Mouse (Mus musculus): ENCODE measurements at regions not wholly inside any gene's neighbourhood (a gene's known extent, or its start where the extent isn't known, plus 50 kb on each side); places are given as distances from the start of the nearest gene placed in this dataset.
A peak's percentile ranks its signal among the peaks of the same experiment; 100 is the strongest.
"Not testable (repeated sequence)": the region's sequence is repeated elsewhere in the genome, so short reads cannot be mapped to it uniquely, and the experiment has no call there.

- not testable (repeated sequence) for H3K36me3 ChIP-seq (ENCODE audit: control insufficient read depth, insufficient read depth, low read length); H3K4me1 ChIP-seq (replicated peaks; ENCODE audit: control insufficient read depth, insufficient read depth, low read length); H3K27ac ChIP-seq (ENCODE audit: low read depth, low read length); ATAC-seq (ENCODE audit: low FRiP score); H3K27me3 ChIP-seq (ENCODE audit: control insufficient read depth, insufficient read depth, low read length); DNase-seq (ENCODE audit: low spot score); H3K4me3 ChIP-seq (ENCODE audit: low read depth, low read length); H3K9ac ChIP-seq (ENCODE audit: low read depth, low read length); H3K9me3 ChIP-seq (ENCODE audit: control insufficient read depth, low read length); H3K4me2 ChIP-seq (replicated peaks; ENCODE audit: low read depth, low read length)
- WGBS: 83% methylated on average over 1 of the region's 1 CpGs
Observed at GRCm38 (mm10) chr12:3127336-3127735, 182.4 kb downstream of the Rab10 start.

GRCm38 (mm10) chr12:3124036-3124435 lies 185.7 kb downstream of the Rab10 start:
- Histone ChIP-seq H3K27me3 (ENCODE audit: control insufficient read depth, insufficient read depth, low read length) (no peaks in the 10 kb centered on the region), H3K4me1 (replicated peaks; ENCODE audit: control insufficient read depth, insufficient read depth, low read length) (no peaks in the 10 kb centered on the region), H3K36me3 (ENCODE audit: control insufficient read depth, insufficient read depth, low read length) (no peaks in the 10 kb centered on the region), H3K4me2 (replicated peaks; ENCODE audit: low read depth, low read length) (no peak overlapping the region), H3K9ac (ENCODE audit: low read depth, low read length) (no peak overlapping the region), H3K9me3 (ENCODE audit: control insufficient read depth, low read length) (no peaks in the 10 kb centered on the region), H3K4me3 (ENCODE audit: low read depth, low read length) (no peak overlapping the region), H3K27ac (ENCODE audit: low read depth, low read length) (no peak overlapping the region)
- WGBS: 70% methylated on average over 1 of the region's 1 CpGs
- ATAC-seq (ENCODE audit: low FRiP score) (no peak), DNase-seq (ENCODE audit: low spot score) (no peak)

GRCm38 (mm10) chr12:3110589-3110988 lies 199.2 kb downstream of the Rab10 start:
- H3K4me3 ChIP-seq (ENCODE audit: low read depth, low read length): not testable (repeated sequence)

GRCm38 (mm10) chr12:3109671-3110070 lies 200.1 kb downstream of the Rab10 start:
- not testable (repeated sequence) for H3K36me3 ChIP-seq (ENCODE audit: control insufficient read depth, insufficient read depth, low read length); H3K4me2 ChIP-seq (replicated peaks; ENCODE audit: low read depth, low read length); H3K9ac ChIP-seq (ENCODE audit: low read depth, low read length); H3K4me1 ChIP-seq (replicated peaks; ENCODE audit: control insufficient read depth, insufficient read depth, low read length); H3K9me3 ChIP-seq (ENCODE audit: control insufficient read depth, low read length); ATAC-seq (ENCODE audit: low FRiP score); H3K27ac ChIP-seq (ENCODE audit: low read depth, low read length); H3K27me3 ChIP-seq (ENCODE audit: control insufficient read depth, insufficient read depth, low read length); H3K4me3 ChIP-seq (ENCODE audit: low read depth, low read length)
- DNase-seq (ENCODE audit: low spot score): peak; percentile 6
- 87% methylated on average over 5 of the region's 5 CpGs for WGBS

More at GRCm38 (mm10) chr12:3110589-3110988, 199.2 kb downstream of the Rab10 start:
- not testable (repeated sequence) for H3K4me1 ChIP-seq (replicated peaks; ENCODE audit: control insufficient read depth, insufficient read depth, low read length); H3K4me2 ChIP-seq (replicated peaks; ENCODE audit: low read depth, low read length); ATAC-seq (ENCODE audit: low FRiP score); H3K27me3 ChIP-seq (ENCODE audit: control insufficient read depth, insufficient read depth, low read length); H3K9ac ChIP-seq (ENCODE audit: low read depth, low read length); H3K9me3 ChIP-seq (ENCODE audit: control insufficient read depth, low read length); DNase-seq (ENCODE audit: low spot score); H3K27ac ChIP-seq (ENCODE audit: low read depth, low read length); H3K36me3 ChIP-seq (ENCODE audit: control insufficient read depth, insufficient read depth, low read length)
- WGBS: 70% methylated on average over 11 of the region's 11 CpGs

- 49% methylated on average over 5 of the region's 5 CpGs for whole genome bisulfite sequencing
- DNase-seq (ENCODE audit: low spot score); H3K27me3 ChIP-seq (ENCODE audit: control insufficient read depth, insufficient read depth, low read length); H3K4me3 ChIP-seq (ENCODE audit: low read depth, low read length); H3K9me3 ChIP-seq (ENCODE audit: control insufficient read depth, low read length); H3K36me3 ChIP-seq (ENCODE audit: control insufficient read depth, insufficient read depth, low read length); H3K4me2 ChIP-seq (replicated peaks; ENCODE audit: low read depth, low read length); ATAC-seq (ENCODE audit: low FRiP score); H3K27ac ChIP-seq (ENCODE audit: low read depth, low read length); H3K9ac ChIP-seq (ENCODE audit: low read depth, low read length); H3K4me1 ChIP-seq (replicated peaks; ENCODE audit: control insufficient read depth, insufficient read depth, low read length): not testable (repeated sequence)
Observed at GRCm38 (mm10) chr12:3101963-3102362, 207.8 kb downstream of the Rab10 start.

GRCm38 (mm10) chr12:3098175-3098574 lies 211.6 kb downstream of the Rab10 start:
- WGBS: 36% methylated on average over 2 of the region's 2 CpGs
- not testable (repeated sequence) for H3K4me3 ChIP-seq (ENCODE audit: low read depth, low read length); H3K27ac ChIP-seq (ENCODE audit: low read depth, low read length); H3K4me2 ChIP-seq (replicated peaks; ENCODE audit: low read depth, low read length); DNase-seq (ENCODE audit: low spot score); H3K9me3 ChIP-seq (ENCODE audit: control insufficient read depth, low read length); ATAC-seq (ENCODE audit: low FRiP score); H3K4me1 ChIP-seq (replicated peaks; ENCODE audit: control insufficient read depth, insufficient read depth, low read length); H3K9ac ChIP-seq (ENCODE audit: low read depth, low read length); H3K27me3 ChIP-seq (ENCODE audit: control insufficient read depth, insufficient read depth, low read length); H3K36me3 ChIP-seq (ENCODE audit: control insufficient read depth, insufficient read depth, low read length)

- no peak overlapping the region for H3K27ac ChIP-seq (ENCODE audit: low read depth, low read length)
- ATAC-seq (ENCODE audit: low FRiP score): no peak
Observed at GRCm38 (mm10) chr12:3094509-3094908, 215.3 kb downstream of the Rab10 start.

GRCm38 (mm10) chr12:3092974-3093373 lies 216.8 kb downstream of the Rab10 start:
- DNase-seq (ENCODE audit: low spot score); H3K27ac ChIP-seq (ENCODE audit: low read depth, low read length); H3K4me3 ChIP-seq (ENCODE audit: low read depth, low read length); H3K4me2 ChIP-seq (replicated peaks; ENCODE audit: low read depth, low read length); H3K36me3 ChIP-seq (ENCODE audit: control insufficient read depth, insufficient read depth, low read length); H3K9me3 ChIP-seq (ENCODE audit: control insufficient read depth, low read length); ATAC-seq (ENCODE audit: low FRiP score); H3K4me1 ChIP-seq (replicated peaks; ENCODE audit: control insufficient read depth, insufficient read depth, low read length); H3K27me3 ChIP-seq (ENCODE audit: control insufficient read depth, insufficient read depth, low read length); H3K9ac ChIP-seq (ENCODE audit: low read depth, low read length): not testable (repeated sequence)
- WGBS: 61% methylated on average over 2 of the region's 3 CpGs

More at GRCm38 (mm10) chr12:3094509-3094908, 215.3 kb downstream of the Rab10 start:
- Histone ChIP-seq H3K36me3 (ENCODE audit: control insufficient read depth, insufficient read depth, low read length) (no peaks in the 10 kb centered on the region), H3K9ac (ENCODE audit: low read depth, low read length) (no peak overlapping the region), H3K27me3 (ENCODE audit: control insufficient read depth, insufficient read depth, low read length) (no peaks in the 10 kb centered on the region), H3K4me3 (ENCODE audit: low read depth, low read length) (no peak overlapping the region), H3K9me3 (ENCODE audit: control insufficient read depth, low read length) (no peaks in the 10 kb centered on the region), H3K4me1 (replicated peaks; ENCODE audit: control insufficient read depth, insufficient read depth, low read length) (no peaks in the 10 kb centered on the region), H3K4me2 (replicated peaks; ENCODE audit: low read depth, low read length) (no peak overlapping the region)
- WGBS: 93% methylated on average over 5 of the region's 5 CpGs
- no peak for DNase-seq (ENCODE audit: low spot score)

- H3K27me3 ChIP-seq (ENCODE audit: control insufficient read depth, insufficient read depth, low read length); H3K4me1 ChIP-seq (replicated peaks; ENCODE audit: control insufficient read depth, insufficient read depth, low read length); H3K9me3 ChIP-seq (ENCODE audit: control insufficient read depth, low read length); H3K36me3 ChIP-seq (ENCODE audit: control insufficient read depth, insufficient read depth, low read length); ATAC-seq (ENCODE audit: low FRiP score); DNase-seq (ENCODE audit: low spot score); H3K9ac ChIP-seq (ENCODE audit: low read depth, low read length); H3K27ac ChIP-seq (ENCODE audit: low read depth, low read length); H3K4me2 ChIP-seq (replicated peaks; ENCODE audit: low read depth, low read length); H3K4me3 ChIP-seq (ENCODE audit: low read depth, low read length): not testable (repeated sequence)
- 79% methylated on average over 5 of the region's 5 CpGs for WGBS
Observed at GRCm38 (mm10) chr12:3049546-3049945, 260.2 kb downstream of the Rab10 start.

Data from hindbrain, embryonic 11.5 days (tissue).